Mouse (Mus musculus) lung, adult 2 months (tissue): ENCODE measurements around the gene Lfng. TPM values are rescaled to one million over a fixed set of nuclear protein-coding genes. Genes with fewer than 3 reads are reported as not detected.

ENCODE experiments used
- DNase-seq: peaks from one replicate; pipeline ENCODE4 v3.0.0; 2022
- H3K4me1 ChIP-seq: fragments of 200-500 bp; 2 replicates; pipeline ENCODE4 v1.6.1; 2011; ENCODE audit warnings: low read length; ENCODE audit not compliant: control insufficient read depth, insufficient read depth
- H3K4me3 ChIP-seq: fragments of 200-500 bp; replicated peaks from 2 replicates; pipeline ENCODE3; 2011; ENCODE audit warnings: low read depth, mild to moderate bottlenecking, control low read depth, low read length; ENCODE audit errors: extremely low read depth
- CTCF ChIP-seq: fragments of 200-500 bp; IDR thresholded peaks from 2 replicates; pipeline ENCODE4 v1.5.1; 2011; ENCODE audit warnings: mild to moderate bottlenecking, low read length, control low read depth; ENCODE audit not compliant: insufficient read depth
- POLR2A ChIP-seq: fragments of 200-500 bp; IDR thresholded peaks from 2 replicates; pipeline ENCODE4 v1.6.1; 2011; ENCODE audit warnings: low read depth, mild to moderate bottlenecking, control low read depth, low read length, borderline replicate concordance; ENCODE audit errors: extremely low read depth
- WGBS: fragments of 180-500 bp; shearing (Covaris S2); methylation state at CpG from one replicate; pipeline ENCODE4 v1.1.7; 2018; 5-methylcytosine and 5-hydroxymethylcytosine counted together
- polyA plus RNA-seq: library from polyadenylated mRNA; depleted of rRNA; stranded (reverse); fragments of >200 nt; gene quantifications from 2 replicates; pipeline ENCODE4 v1.2.3, GENCODE M21; 2012

Lfng gene
- polyA plus RNA-seq, 1 experiment = 141 TPM

- Histone ChIP-seq H3K4me3 (no peak overlapping the region), H3K4me1 (0 out of 2 replicates have a peak, but pooled peaks cover 2% of the 10 kb centered on the region)
- TF ChIP-seq POLR2A (no peak), CTCF (no peak)
- 66% methylated on average over 10 of the region's 10 CpGs for whole genome bisulfite sequencing
- DNase-seq = no peak
These were observed 14.4 kb downstream of the Lfng start for GRCm38 (mm10) chr5:140621517-140621916.

GRCm38 (mm10) chr5:140622978-140623670 lies 16.0 kb downstream of the Lfng start:
- no peak overlapping the region for H3K4me3 ChIP-seq
- WGBS = 87% methylated on average over 23 of the region's 23 CpGs
- no peak for DNase-seq
- no peak for TF ChIP-seq POLR2A
- no peak for TF ChIP-seq CTCF
- no peaks in the 10 kb centered on the region for H3K4me1 ChIP-seq

- TF ChIP-seq POLR2A (no peak), CTCF (no peak)
- WGBS = 61% methylated on average over 4 of the region's 4 CpGs
- Histone ChIP-seq H3K4me1 (no peaks in the 10 kb centered on the region), H3K4me3 (no peak overlapping the region)
- no peak for DNase-seq
These were observed 16.7 kb downstream of the Lfng start for GRCm38 (mm10) chr5:140623791-140624190.

- DNase-seq = no peak
- 87% methylated on average over 5 of the region's 5 CpGs for WGBS
- Histone ChIP-seq H3K4me3 (no peak overlapping the region), H3K4me1 (no peaks in the 10 kb centered on the region)
- TF ChIP-seq POLR2A (no peak), CTCF (no peak)
These were observed 17.1 kb downstream of the Lfng start for GRCm38 (mm10) chr5:140624238-140624637.

- no peak overlapping the region for H3K4me3 ChIP-seq
- WGBS = 92% methylated on average over 13 of the region's 13 CpGs
- DNase-seq = no peak
- no peaks in the 10 kb centered on the region for H3K4me1 ChIP-seq
- TF ChIP-seq CTCF (no peak), POLR2A (no peak)
These were observed 17.8 kb downstream of the Lfng start for GRCm38 (mm10) chr5:140624961-140625360.

GRCm38 (mm10) chr5:140627580-140627979 lies 20.5 kb downstream of the Lfng start:
- no peaks in the 10 kb centered on the region for H3K4me1 ChIP-seq
- WGBS = 94% methylated on average over 5 of the region's 5 CpGs
- TF ChIP-seq CTCF (no peak), POLR2A (no peak)

GRCm38 (mm10) chr5:140628995-140629394 lies 21.9 kb downstream of the Lfng start:
- peak; percentile 75 for TF ChIP-seq CTCF
- TF ChIP-seq POLR2A = no peak
- 87% methylated on average over 9 of the region's 9 CpGs for WGBS

More at GRCm38 (mm10) chr5:140627580-140627979, 20.5 kb downstream of the Lfng start:
- DNase-seq = no peak
- no peak overlapping the region for H3K4me3 ChIP-seq

GRCm38 (mm10) chr5:140633432-140633831 lies 26.3 kb downstream of the Lfng start:
- no peak overlapping the region for H3K4me3 ChIP-seq
- WGBS = 64% methylated on average over 7 of the region's 7 CpGs
- TF ChIP-seq CTCF (no peak), POLR2A (no peak)
- DNase-seq = no peak
- peaks cover 15% of the 10 kb centered on the region for H3K4me1 ChIP-seq

More at GRCm38 (mm10) chr5:140628995-140629394, 21.9 kb downstream of the Lfng start:
- peaks cover 3% of the 10 kb centered on the region; the same call in 1 of the 2 replicates for H3K4me1 ChIP-seq
- H3K4me3 ChIP-seq = no peak overlapping the region
- DNase-seq = no peak

- TF ChIP-seq POLR2A (no peak), CTCF (no peak)
- 94% methylated on average over 26 of the region's 26 CpGs for WGBS
These were observed 27.9 kb downstream of the Lfng start for GRCm38 (mm10) chr5:140634798-140635722.

GRCm38 (mm10) chr5:140636316-140637057 lies 29.4 kb downstream of the Lfng start:
- WGBS = 52% methylated on average over 7 of the region's 7 CpGs
- no peak overlapping the region for H3K4me3 ChIP-seq
- DNase-seq = no peak
- peaks cover 17% of the 10 kb centered on the region for H3K4me1 ChIP-seq
- no peak for TF ChIP-seq CTCF
- no peak for TF ChIP-seq POLR2A

More at GRCm38 (mm10) chr5:140634798-140635722, 27.9 kb downstream of the Lfng start:
- DNase-seq = no peak
- peaks cover 15% of the 10 kb centered on the region for H3K4me1 ChIP-seq
- H3K4me3 ChIP-seq = no peak overlapping the region
